Mouse (Mus musculus) left cerebral cortex, adult 18-20 months (tissue): ENCODE data around the gene Rims3. TPM values are rescaled to one million over a fixed set of nuclear protein-coding genes. Genes with fewer than 3 reads are reported as not detected.
A peak's percentile ranks its signal among the peaks of the same experiment; 100 is the strongest.

ENCODE experiments used
- DNase-seq, 2 experiments: peaks; one replicate each; pipeline ENCODE4 v3.0.0; 2021 to 2022; ENCODE audit warnings: low spot score in 2 of 2, mixed read lengths in 1 of 2
- long read RNA-seq, 2 experiments: library from polyadenylated mRNA; stranded (forward); transcript quantifications; one replicate each; pipeline ENCODE4 v2.0.0; 2021
- total RNA-seq, 2 experiments: library from RNA; stranded (reverse); gene quantifications; 2 replicates each; pipeline ENCODE4 v1.2.3; 2021

The Rims3 gene
- total RNA-seq = 100 to 1,000 TPM; 194 to 217 TPM
- long read RNA-seq, experiment 1, full-length matches to known transcripts = 66 of 143 reads
- long read RNA-seq, experiment 1, partial matches to known transcripts = 69 of 143 reads
- long read RNA-seq, experiment 1, other reads (novel, unspliced or antisense) = 8 of 143 reads
- long read RNA-seq, experiment 2, full-length matches to known transcripts = 46 of 116 reads
- long read RNA-seq, experiment 2, partial matches to known transcripts = 0 of 116 reads
- long read RNA-seq, experiment 2, other reads (novel, unspliced or antisense) = 70 of 116 reads

GRCm38 (mm10) chr4:120854588-120855319, at the start of gene Rims3:
TSS of gene Rims3 (plus strand) at chr4:120854816.
- peak; percentile 70 to 74 for DNase-seq

GRCm38 (mm10) chr4:120805816-120806215, 48.8 kb upstream of the Rims3 start:
- no peak for DNase-seq

GRCm38 (mm10) chr4:120813762-120814161, 40.9 kb upstream of the Rims3 start:
- no peak for DNase-seq

GRCm38 (mm10) chr4:120814171-120814570, 40.4 kb upstream of the Rims3 start:
- peak in 1 of 2 experiments; percentile 6 for DNase-seq

- no peak for DNase-seq
These were observed 39.5 kb upstream of the Rims3 start for GRCm38 (mm10) chr4:120815163-120815562.

GRCm38 (mm10) chr4:120815622-120816334, 38.8 kb upstream of the Rims3 start:
- DNase-seq = peak; percentile 68 to 77

GRCm38 (mm10) chr4:120817002-120817774, 37.4 kb upstream of the Rims3 start:
- no peak for DNase-seq

GRCm38 (mm10) chr4:120817951-120818350, 36.7 kb upstream of the Rims3 start:
- no peak for DNase-seq

- DNase-seq = no peak
These were observed 35.3 kb upstream of the Rims3 start for GRCm38 (mm10) chr4:120819296-120819695.

- no peak for DNase-seq
These were observed 34.7 kb upstream of the Rims3 start for GRCm38 (mm10) chr4:120819871-120820270.

- DNase-seq = no peak
These were observed 32.3 kb upstream of the Rims3 start for GRCm38 (mm10) chr4:120822191-120822911.

- peak; percentile 93 to 97 for DNase-seq
These were observed 29.5 kb upstream of the Rims3 start for GRCm38 (mm10) chr4:120825100-120825553.

- peak; percentile 97 for DNase-seq
These were observed 28.9 kb upstream of the Rims3 start for GRCm38 (mm10) chr4:120825577-120826326.

- no peak for DNase-seq
These were observed 28.2 kb upstream of the Rims3 start for GRCm38 (mm10) chr4:120826418-120826817.

- no peak for DNase-seq
These were observed 23.8 kb upstream of the Rims3 start for GRCm38 (mm10) chr4:120830767-120831166.

GRCm38 (mm10) chr4:120831472-120831871, 23.1 kb upstream of the Rims3 start, which contains the start of gene Nfyc:
TSS of gene Nfyc (minus strand) at chr4:120831572.
- DNase-seq = no peak

GRCm38 (mm10) chr4:120841342-120841741, 13.3 kb upstream of the Rims3 start:
- no peak for DNase-seq

GRCm38 (mm10) chr4:120844423-120845082, 10.1 kb upstream of the Rims3 start:
- DNase-seq = no peak

GRCm38 (mm10) chr4:120845098-120845497, 9.5 kb upstream of the Rims3 start:
- DNase-seq = no peak
